Mouse (Mus musculus): Measurements from ENCODE around the gene Ankrd9.
A peak's percentile ranks its signal among the peaks of the same experiment; 100 is the strongest.

Ankrd9 gene

GRCm38 (mm10) chr12:110978607-110979406, at the start of gene Ankrd9:
Gene Ankrd9 (minus strand): TSS chr12:110979040.
- peak; percentile 99 for DNase-seq

GRCm38 (mm10) chr12:111021577-111021976, 42.7 kb upstream of the Ankrd9 start:
- no peak for DNase-seq

- DNase-seq: no peak
Measured at GRCm38 (mm10) chr12:111021138-111021537, 42.3 kb upstream of the Ankrd9 start.

- no peak for DNase-seq
Measured at GRCm38 (mm10) chr12:111019086-111019485, 40.2 kb upstream of the Ankrd9 start.

- DNase-seq: no peak
Measured at GRCm38 (mm10) chr12:111018068-111018467, 39.2 kb upstream of the Ankrd9 start.

GRCm38 (mm10) chr12:111016807-111017206, 38.0 kb upstream of the Ankrd9 start:
- no peak for DNase-seq

- peak; percentile 24 to 70 for DNase-seq
Measured at GRCm38 (mm10) chr12:111009615-111010257, 30.9 kb upstream of the Ankrd9 start.

- DNase-seq: peak in 1 of 2 experiments; percentile 57
Measured at GRCm38 (mm10) chr12:111008500-111009490, 30.0 kb upstream of the Ankrd9 start.

GRCm38 (mm10) chr12:111007134-111008103, 28.6 kb upstream of the Ankrd9 start:
- peak; percentile 55 to 71 for DNase-seq

GRCm38 (mm10) chr12:111006339-111006738, 27.5 kb upstream of the Ankrd9 start:
- DNase-seq: no peak

- DNase-seq: no peak
Measured at GRCm38 (mm10) chr12:111005803-111006202, 27.0 kb upstream of the Ankrd9 start.

- DNase-seq: no peak
Measured at GRCm38 (mm10) chr12:111004142-111004541, 25.3 kb upstream of the Ankrd9 start.

GRCm38 (mm10) chr12:111000956-111001355, 22.1 kb upstream of the Ankrd9 start:
- no peak for DNase-seq

GRCm38 (mm10) chr12:110999820-111000219, 21.0 kb upstream of the Ankrd9 start:
- no peak for DNase-seq

- no peak for DNase-seq
Measured at GRCm38 (mm10) chr12:110998092-110998491, 19.3 kb upstream of the Ankrd9 start.

GRCm38 (mm10) chr12:110994666-110995065, 15.8 kb upstream of the Ankrd9 start:
- DNase-seq: no peak

- DNase-seq: no peak
Measured at GRCm38 (mm10) chr12:110993226-110993625, 14.4 kb upstream of the Ankrd9 start.

GRCm38 (mm10) chr12:110992771-110993170, 13.9 kb upstream of the Ankrd9 start:
- peak in 1 of 2 experiments; percentile 40 for DNase-seq

- peak; percentile 92 to 94 for DNase-seq
Measured at GRCm38 (mm10) chr12:110992128-110992553, 13.3 kb upstream of the Ankrd9 start.

- peak; percentile 88 to 89 for DNase-seq
Measured at GRCm38 (mm10) chr12:110991361-110992127, 12.7 kb upstream of the Ankrd9 start.

GRCm38 (mm10) chr12:110990500-110990899, 11.7 kb upstream of the Ankrd9 start:
- DNase-seq: no peak
